Mouse (Mus musculus) megakaryocyte progenitor cell, adult 5-6 weeks (primary cell): ENCODE measurements at regions not wholly inside any gene's neighbourhood (a gene's known extent, or its start where the extent isn't known, plus 50 kb on each side); places are given as distances from the start of the nearest gene placed in this dataset.

Source experiments
- ATAC-seq: replicated peaks from 2 replicates; pipeline ENCODE4 v1.8.0; 2016; ENCODE audit warnings: mild to moderate bottlenecking, moderate TSS enrichment, inconsistent platforms; ENCODE audit not compliant: poor library complexity

- ATAC-seq: peak; percentile 98
Observed at GRCm38 (mm10) chr19:15801811-15802486, 145.2 kb downstream of the Psat1 start.

GRCm38 (mm10) chr19:15800856-15801706, 146.1 kb downstream of the Psat1 start:
- no peak for ATAC-seq

- ATAC-seq: no peak
Observed at GRCm38 (mm10) chr19:15796466-15796865, 150.7 kb downstream of the Psat1 start.

- no peak for ATAC-seq
Observed at GRCm38 (mm10) chr19:15791942-15792341, 155.2 kb downstream of the Psat1 start.

GRCm38 (mm10) chr19:15791264-15791913, 155.7 kb downstream of the Psat1 start:
- ATAC-seq: no peak

- ATAC-seq: no peak
Observed at GRCm38 (mm10) chr19:15790620-15791263, 156.4 kb downstream of the Psat1 start.

GRCm38 (mm10) chr19:15789741-15790140, 157.4 kb downstream of the Psat1 start:
- peak; percentile 58 for ATAC-seq

- no peak for ATAC-seq
Observed at GRCm38 (mm10) chr19:15784644-15785043, 162.5 kb downstream of the Psat1 start.

GRCm38 (mm10) chr19:15769651-15770050, 177.5 kb downstream of the Psat1 start:
- no peak for ATAC-seq

- ATAC-seq: no peak
Observed at GRCm38 (mm10) chr19:15761086-15761485, 186.1 kb downstream of the Psat1 start.

GRCm38 (mm10) chr19:15745026-15745777, 201.9 kb downstream of the Psat1 start:
- no peak for ATAC-seq

- no peak for ATAC-seq
Observed at GRCm38 (mm10) chr19:15736200-15736599, 210.9 kb downstream of the Psat1 start.

- ATAC-seq: no peak
Observed at GRCm38 (mm10) chr19:15726785-15727406, 220.2 kb downstream of the Psat1 start.

- no peak for ATAC-seq
Observed at GRCm38 (mm10) chr19:15692379-15693023, 254.6 kb downstream of the Psat1 start.

- no peak for ATAC-seq
Observed at GRCm38 (mm10) chr19:15669996-15670395, 277.1 kb downstream of the Psat1 start.

GRCm38 (mm10) chr19:15669541-15669940, 277.6 kb downstream of the Psat1 start:
- ATAC-seq: no peak

GRCm38 (mm10) chr19:15668624-15669016, 278.5 kb downstream of the Psat1 start:
- ATAC-seq: no peak

- no peak for ATAC-seq
Observed at GRCm38 (mm10) chr19:15667889-15668623, 279.1 kb downstream of the Psat1 start.
